Mouse (Mus musculus): Measurements from ENCODE around the gene Surf4. TPM values are rescaled to one million over a fixed set of nuclear protein-coding genes. Genes with fewer than 3 reads are reported as not detected.

The Surf4 gene
- polyA plus RNA-seq, 1 experiment: 644 TPM

DNA sequence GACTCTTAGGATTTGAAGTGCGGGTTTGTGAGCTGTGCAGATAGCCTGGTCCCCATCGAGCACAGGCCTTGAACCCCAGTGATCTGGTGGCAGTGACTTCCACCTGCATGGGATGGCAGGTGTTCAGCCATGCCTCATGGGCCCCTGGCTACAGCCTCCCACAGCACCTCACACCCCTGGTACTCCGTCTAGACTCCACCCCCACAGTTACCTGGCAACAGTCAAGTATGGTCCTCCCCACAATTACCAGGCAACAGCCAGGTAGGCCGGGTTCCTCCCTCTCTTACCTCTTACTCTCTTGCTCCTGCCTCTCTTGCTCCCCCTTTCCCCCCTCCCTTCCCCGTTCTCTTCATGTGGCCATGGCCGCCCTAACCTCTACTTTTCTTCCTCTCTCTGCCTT lies 63.1 kb downstream of the Surf4 start:
- Histone ChIP-seq H3K27me3 (ENCODE audit: control insufficient read depth, insufficient read depth, low read length) (peaks cover 2% of the 10 kb centered on the region; the same call in 1 of the 2 replicates), H3K36me3 (ENCODE audit: control insufficient read depth, insufficient read depth, low read length) (no peaks in the 10 kb centered on the region), H3K4me3 (ENCODE audit: low read depth, low read length) (no peak overlapping the region), H3K27ac (ENCODE audit: insufficient read depth, low read depth, low read length) (no peak overlapping the region), H3K4me1 (ENCODE audit: control insufficient read depth, insufficient read depth, insufficient read length, low read length) (no peaks in the 10 kb centered on the region)
- TF ChIP-seq POLR2A (IDR thresholded peaks at IDR 0.05; ENCODE audit: low read depth, low read length) (no peak), CTCF (IDR thresholded peaks at IDR 0.05; ENCODE audit: extremely low read depth, insufficient read length, insufficient replicate concordance, low read depth, low read length) (no peak)
- 44% methylated on average over 6 of the region's 6 CpGs for WGBS

Other genes starting within 250 kb of the Surf4 start
- 0.29 TPM in 1 of 2 replicates, not detected in the other for gene Abo, start 68.9 kb downstream of the Surf4 start, polyA plus RNA-seq (2012; rRNA removed)
- gene Surf6, start 31.0 kb downstream of the Surf4 start, polyA plus RNA-seq (2012; rRNA removed): 2.8 and 3.4 TPM in 2 replicates
- gene Med22, start 23.3 kb downstream of the Surf4 start, polyA plus RNA-seq (2012; rRNA removed): 9.9 and 16.6 TPM in 2 replicates
- 504 and 639 TPM in 2 replicates for gene Rpl7a, start 23.2 kb downstream of the Surf4 start, polyA plus RNA-seq (2012; rRNA removed)
- gene Surf2, start 17.6 kb downstream of the Surf4 start, polyA plus RNA-seq (2012; rRNA removed): 8.7 and 11.3 TPM in 2 replicates
- gene Surf1, start 17.4 kb downstream of the Surf4 start, polyA plus RNA-seq (2012; rRNA removed): 15.4 and 35.7 TPM in 2 replicates
- gene Stkld1, start 119 bp upstream of the Surf4 start, polyA plus RNA-seq (2012; rRNA removed): 0.13 and 0.19 TPM in 2 replicates
- 11.3 and 14.7 TPM in 2 replicates for gene Rexo4, start 30.5 kb upstream of the Surf4 start, polyA plus RNA-seq (2012; rRNA removed)
- gene Adamts13, start 39.5 kb upstream of the Surf4 start, polyA plus RNA-seq (2012; rRNA removed): 0.94 and 1.1 TPM in 2 replicates
- gene Cacfd1, start 76.0 kb upstream of the Surf4 start, polyA plus RNA-seq (2012; rRNA removed): 39.5 and 49.1 TPM in 2 replicates
- 6.1 and 6.7 TPM in 2 replicates for gene Slc2a6, start 94.1 kb upstream of the Surf4 start, polyA plus RNA-seq (2012; rRNA removed)
- 0.18 TPM in 1 of 2 replicates, not detected in the other for gene Mymk, start 138.3 kb upstream of the Surf4 start, polyA plus RNA-seq (2012; rRNA removed)
- 1.5 and 1.9 TPM in 2 replicates for gene Adamtsl2, start 145.5 kb upstream of the Surf4 start, polyA plus RNA-seq (2012; rRNA removed)
- gene Fam163b, start 208.6 kb upstream of the Surf4 start, polyA plus RNA-seq (2012; rRNA removed): 0.08 TPM in 2 replicates
- 0.04 and 4.0 TPM in 2 replicates for gene Dbh, start 231.3 kb upstream of the Surf4 start, polyA plus RNA-seq (2012; rRNA removed)